In the genomic region with DNA sequence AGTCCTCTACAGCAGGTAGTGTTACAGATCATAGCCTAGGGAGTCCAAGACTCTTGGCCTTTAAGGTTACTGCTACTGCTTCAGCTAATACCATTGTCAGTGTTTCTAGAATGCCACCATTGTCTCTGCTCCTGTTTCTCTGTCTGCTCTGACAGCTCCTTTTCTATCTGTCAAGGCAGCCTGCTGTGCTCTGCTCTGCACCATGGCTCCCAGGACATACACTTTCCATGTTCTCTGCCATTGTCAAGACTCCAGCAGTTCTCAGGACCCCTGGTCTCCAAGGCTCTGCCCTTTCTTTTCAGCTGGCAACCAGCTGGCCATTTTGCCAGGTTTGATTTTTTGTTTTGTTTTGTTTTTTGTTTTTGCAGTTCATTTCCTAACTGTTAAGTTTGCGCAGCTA, we compare ENCODE assay signal across 28 mouse cellular contexts.
A peak's percentile ranks its signal among the peaks of the same experiment; 100 is the strongest.
DNase-seq lines count a peak whose midpoint lies in the region; ATAC-seq and TF ChIP-seq lines count a peak whose summit lies in the region.
"Had no signal": no experiment of that assay in that cellular context is flagged by ENCODE, and none has a peak within 500 bp of the region (broad histone marks: within the 10 kb centered on the region; RNA-seq: fewer than 3 reads in every experiment).

No protein-coding gene starts in this region.

- no peak overlapping the region for H3K4me2 ChIP-seq in hindbrain, embryonic 14.5 days (replicated peaks)
- H3K4me2 ChIP-seq in CH12.LX (ENCODE audit: insufficient read depth, low read depth, poor library complexity, severe bottlenecking), result no peak overlapping the region
- no peak overlapping the region for H3K4me2 ChIP-seq in hindbrain, embryonic 13.5 days
- H3K4me2 ChIP-seq: embryonic facial prominence, embryonic 13.5 days; forebrain, embryonic 12.5 days; forebrain, embryonic 15.5 days; heart, embryonic 12.5 days; heart, embryonic 15.5 days had no signal

- in situ Hi-C loops in CH12.LX (cut with MboI; ENCODE audit: low pct_ligation_motif_present, low pct_unique_long_range_greater_than_20kb, low sequenced_read_pairs), result loop anchor here (25.0 kb wide), 1 partner anchor 171 kb away; no protein-coding TSS in a partner anchor

- no peak for TF ChIP-seq POLR2A in CH12.LX (IDR thresholded peaks at IDR 0.05; ENCODE audit: low read depth, low read length)

- TF ChIP-seq CTCF in CH12.LX (conservative IDR thresholded peaks at IDR 0.05 in 1 of 2, IDR thresholded peaks at IDR 0.05 in 1 of 2; ENCODE audit: low read depth in 2 of 2, low read length in 2 of 2), result no peak

- no peaks in the 10 kb centered on the region for H3K79me2 ChIP-seq in CH12.LX (replicated peaks; ENCODE audit: control insufficient read depth, extremely low read depth, insufficient read depth, poor library complexity, severe bottlenecking)

- H3K9me3 ChIP-seq in hindbrain, embryonic 10.5 days, result no peaks in the 10 kb centered on the region
- no peaks in the 10 kb centered on the region for H3K9me3 ChIP-seq in hindbrain, embryonic 14.5 days (ENCODE audit: control insufficient read depth, low read length)
- H3K9me3 ChIP-seq in CH12.LX (replicated peaks; ENCODE audit: low read length), result no peaks in the 10 kb centered on the region
- no peaks in the 10 kb centered on the region for H3K9me3 ChIP-seq in hindbrain, embryonic 13.5 days
- H3K9me3 ChIP-seq: embryonic facial prominence, embryonic 10.5 days; embryonic facial prominence, embryonic 13.5 days; forebrain, embryonic 12.5 days; forebrain, embryonic 15.5 days; heart, embryonic 12.5 days; heart, embryonic 15.5 days had no signal

- H3K4me3 ChIP-seq in hindbrain, embryonic 10.5 days, result no peak overlapping the region
- no peak overlapping the region for H3K4me3 ChIP-seq in hindbrain, embryonic 14.5 days (replicated peaks; ENCODE audit: low read length)
- no peak overlapping the region for H3K4me3 ChIP-seq in CH12.LX (replicated peaks in 1 of 3; ENCODE audit: low read depth in 2 of 3, low read length in 2 of 3, poor library complexity in 1 of 3)
- no peak overlapping the region for H3K4me3 ChIP-seq in hindbrain, embryonic 13.5 days
- H3K4me3 ChIP-seq: embryonic facial prominence, embryonic 10.5 days; embryonic facial prominence, embryonic 13.5 days; erythroblast, embryonic 14.5 days; forebrain, embryonic 12.5 days; forebrain, embryonic 15.5 days; heart, embryonic 12.5 days; heart, embryonic 15.5 days had no signal

- peak; percentile 47 for DNase-seq in hindbrain, embryonic 10.5 days (ENCODE audit: low spot score)
- DNase-seq in hindbrain, embryonic 14.5 days (ENCODE audit: low spot score), result no peak
- DNase-seq in CH12.LX (ENCODE audit: extremely low read depth), result no peak
- peak; percentile 23 for DNase-seq in embryo, embryonic 10.5 days (ENCODE audit: low spot score)
- DNase-seq in heart, postnatal 4 days, result no peak
- DNase-seq: adrenal gland, adult 8-10 months; adrenal gland, postnatal 36 days; B cell, adult 2 months; cerebellum, adult 11 months; cerebellum, adult 2 months; cerebellum, adult 9-11 months; cerebellum, postnatal 25 days; gastrocnemius, postnatal 25 days; heart, adult 18-20 months; heart, postnatal 10 days; heart, postnatal 36 days; kidney, adult 2 months had no signal

- TF ChIP-seq EP300 in CH12.LX (IDR thresholded peaks at IDR 0.05; ENCODE audit: low read length), result no peak

- WGBS in hindbrain, embryonic 10.5 days, result 41% methylated on average over 1 of the region's 1 CpGs
- 31% methylated on average over 1 of the region's 1 CpGs for WGBS in hindbrain, embryonic 14.5 days
- 38% methylated on average over 1 of the region's 1 CpGs for WGBS in hindbrain, embryonic 13.5 days

- dilution Hi-C loops in CH12.LX (cut with MboI; ENCODE audit: extremely low pct_ligation_motif_present, extremely low pct_unique_long_range_greater_than_20kb, low sequenced_read_pairs), result no loop called here

- H3K4me1 ChIP-seq in hindbrain, embryonic 10.5 days (replicated peaks), result peaks cover 8% of the 10 kb centered on the region; the same call in 1 of the 2 replicates
- H3K4me1 ChIP-seq in hindbrain, embryonic 14.5 days (replicated peaks; ENCODE audit: control insufficient read depth, insufficient read depth, low read length), result no peaks in the 10 kb centered on the region
- H3K4me1 ChIP-seq in CH12.LX (ENCODE audit: control insufficient read depth in 1 of 2, insufficient read depth in 2 of 2), result peaks cover 16 to 40% of the 10 kb centered on the region in 2 experiments
- H3K4me1 ChIP-seq in hindbrain, embryonic 13.5 days (replicated peaks), result 0 out of 2 replicates have a peak, but pooled peaks cover 5% of the 10 kb centered on the region
- H3K4me1 ChIP-seq: embryonic facial prominence, embryonic 10.5 days; embryonic facial prominence, embryonic 13.5 days; forebrain, embryonic 12.5 days; forebrain, embryonic 15.5 days; heart, embryonic 12.5 days; heart, embryonic 15.5 days had no signal

- H3K27ac ChIP-seq in hindbrain, embryonic 10.5 days, result no peak overlapping the region
- H3K27ac ChIP-seq in hindbrain, embryonic 14.5 days, result no peak overlapping the region
- peak overlapping the region; percentile 69 for H3K27ac ChIP-seq in CH12.LX (ENCODE audit: insufficient read depth, low read depth)
- H3K27ac ChIP-seq in hindbrain, embryonic 13.5 days, result no peak overlapping the region
- H3K27ac ChIP-seq: embryonic facial prominence, embryonic 10.5 days; embryonic facial prominence, embryonic 13.5 days; forebrain, embryonic 12.5 days; forebrain, embryonic 15.5 days; heart, embryonic 15.5 days had no signal

- peaks cover 3% of the 10 kb centered on the region; the same call in 1 of the 2 replicates for H3K27me3 ChIP-seq in hindbrain, embryonic 10.5 days (ENCODE audit: insufficient read depth, poor library complexity, severe bottlenecking)
- H3K27me3 ChIP-seq in hindbrain, embryonic 14.5 days (ENCODE audit: control insufficient read depth, insufficient read depth, low read length), result no peaks in the 10 kb centered on the region
- no peaks in the 10 kb centered on the region for H3K27me3 ChIP-seq in CH12.LX (replicated peaks)
- no peaks in the 10 kb centered on the region for H3K27me3 ChIP-seq in hindbrain, embryonic 13.5 days
- H3K27me3 ChIP-seq: embryonic facial prominence, embryonic 13.5 days; forebrain, embryonic 12.5 days; forebrain, embryonic 15.5 days; heart, embryonic 12.5 days; heart, embryonic 15.5 days had no signal

- TF ChIP-seq RAD21 in CH12.LX (IDR thresholded peaks at IDR 0.05; ENCODE audit: low read depth, low read length), result no peak

- no peaks in the 10 kb centered on the region for H3K36me3 ChIP-seq in hindbrain, embryonic 10.5 days
- no peaks in the 10 kb centered on the region for H3K36me3 ChIP-seq in hindbrain, embryonic 14.5 days (replicated peaks; ENCODE audit: control insufficient read depth, insufficient read depth)
- H3K36me3 ChIP-seq in CH12.LX (replicated peaks in 1 of 2; ENCODE audit: control insufficient read depth in 1 of 2, insufficient read depth in 1 of 2, low read length in 1 of 2), result no peaks in the 10 kb centered on the region
- no peaks in the 10 kb centered on the region for H3K36me3 ChIP-seq in hindbrain, embryonic 13.5 days
- H3K36me3 ChIP-seq: embryonic facial prominence, embryonic 10.5 days; embryonic facial prominence, embryonic 13.5 days; forebrain, embryonic 12.5 days; forebrain, embryonic 15.5 days; heart, embryonic 12.5 days; heart, embryonic 15.5 days had no signal

- no peak; the same call in 1 of the 2 replicates for ATAC-seq in hindbrain, embryonic 14.5 days (ENCODE audit: low FRiP score)
- peak; percentile 63; the same call in 1 of the 2 replicates for ATAC-seq in hindbrain, embryonic 13.5 days (ENCODE audit: low FRiP score)
- ATAC-seq in megakaryocyte progenitor cell, adult 5-6 weeks (replicated peaks; ENCODE audit: poor library complexity), result no peak
- ATAC-seq: activated CD4-positive, CD25-positive, alpha-beta regulatory T cell, adult 4 months; forebrain, embryonic 15.5 days; intestine, postnatal 0 days had no signal

- no peak overlapping the region for H3K9ac ChIP-seq in hindbrain, embryonic 14.5 days
- H3K9ac ChIP-seq in CH12.LX (ENCODE audit: insufficient read depth, low read depth), result 0 out of 2 replicates have a peak overlapping the region, but pooled peaks have one; percentile 3
- no peak overlapping the region for H3K9ac ChIP-seq in hindbrain, embryonic 13.5 days
- H3K9ac ChIP-seq: embryonic facial prominence, embryonic 13.5 days; forebrain, embryonic 12.5 days; forebrain, embryonic 15.5 days; heart, embryonic 12.5 days; heart, embryonic 15.5 days had no signal

TF ChIP-seq in CH12.LX, 34 proteins besides CTCF, POLR2A, EP300 and RAD21:
- TF ChIP-seq KAT2A (IDR thresholded peaks at IDR 0.05; ENCODE audit: insufficient replicate concordance, low read length) (no peak), UBTF (IDR thresholded peaks at IDR 0.05; ENCODE audit: low read depth, low read length) (no peak), PAX5 (IDR thresholded peaks at IDR 0.05; ENCODE audit: low read length) (no peak), USF2 (conservative IDR thresholded peaks at IDR 0.05; ENCODE audit: low read depth, low read length) (no peak), BHLHE40 (IDR thresholded peaks at IDR 0.05; ENCODE audit: low read depth, low read length) (no peak), CHD2 (IDR thresholded peaks at IDR 0.05; ENCODE audit: low read length) (no peak), JUN (IDR thresholded peaks at IDR 0.05; ENCODE audit: insufficient read depth, low read depth, low read length) (no peak)

Comparison
In these comparisons a context has a peak if more than half of its experiments do, and no peak if none do; other contexts are left out.
1. DNase-seq: peak in hindbrain, embryonic 10.5 days (single experiment) and embryo, embryonic 10.5 days (single experiment); none in hindbrain, embryonic 14.5 days (single experiment), CH12.LX (single experiment) and heart, postnatal 4 days (single experiment).